Mouse (Mus musculus): Measurements from ENCODE around the gene Prpf19.
A peak's percentile ranks its signal among the peaks of the same experiment; 100 is the strongest.

Prpf19 gene

GRCm38 (mm10) chr19:10895708-10896107 lies 677 bp downstream of the Prpf19 start:
- peak; percentile 39 for DNase-seq (ENCODE audit: low spot score)

- DNase-seq (ENCODE audit: low spot score) = no peak
Measured at GRCm38 (mm10) chr19:10896849-10897248, 1.8 kb downstream of the Prpf19 start.

GRCm38 (mm10) chr19:10897491-10897890 lies 2.5 kb downstream of the Prpf19 start:
- DNase-seq (ENCODE audit: low spot score) = no peak

- DNase-seq (ENCODE audit: low spot score) = no peak
Measured at GRCm38 (mm10) chr19:10900315-10900714, 5.3 kb downstream of the Prpf19 start.

DNA sequence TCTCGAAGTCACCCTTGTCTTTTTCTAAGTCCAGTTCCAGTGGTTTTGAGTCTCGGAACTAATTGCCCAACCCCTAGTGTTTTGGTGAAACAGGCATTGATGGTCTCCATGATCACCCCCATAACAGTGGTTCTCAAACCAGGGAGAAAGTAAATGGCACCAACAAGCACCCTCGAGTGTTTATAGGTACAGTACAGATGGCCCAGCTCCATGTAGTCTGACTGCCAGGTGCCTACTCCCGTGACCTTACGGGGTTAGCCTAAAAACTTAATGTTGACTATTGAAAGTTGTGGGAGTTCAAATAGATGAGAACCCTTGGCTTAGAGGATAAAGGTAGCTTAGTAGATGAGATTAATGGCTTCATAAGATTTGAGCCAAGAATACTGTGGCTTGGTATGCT lies 6.0 kb downstream of the Prpf19 start:
- no peak for DNase-seq (ENCODE audit: low spot score)

DNA sequence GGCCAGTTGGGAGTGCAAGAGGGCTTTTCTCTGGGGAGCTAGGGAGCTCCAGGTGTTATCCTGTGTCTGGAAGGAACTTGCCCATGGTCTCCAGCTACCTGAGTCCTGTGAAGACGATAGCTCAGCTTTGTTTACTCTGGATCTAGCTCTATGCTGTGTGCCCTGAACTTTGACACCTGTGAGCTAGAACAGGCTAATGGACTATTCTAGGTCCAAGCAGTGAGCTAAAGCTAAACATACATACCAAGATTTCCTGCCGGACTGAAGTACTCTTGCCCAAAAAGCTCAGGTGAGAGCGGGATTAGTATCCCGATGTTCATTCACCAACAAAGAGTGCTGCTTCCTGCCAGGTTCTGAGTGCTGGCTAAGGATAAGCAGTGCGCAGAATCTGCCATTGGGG lies 9.5 kb downstream of the Prpf19 start:
- no peak for DNase-seq (ENCODE audit: low spot score)

- no peak for DNase-seq (ENCODE audit: low spot score)
Measured at GRCm38 (mm10) chr19:10904927-10905727, 10.1 kb downstream of the Prpf19 start.

GRCm38 (mm10) chr19:10905728-10906000 lies 10.6 kb downstream of the Prpf19 start:
- DNase-seq (ENCODE audit: low spot score) = no peak

GRCm38 (mm10) chr19:10907891-10908290 lies 12.9 kb downstream of the Prpf19 start:
- peak; percentile 47 for DNase-seq (ENCODE audit: low spot score)

GRCm38 (mm10) chr19:10909087-10909721 lies 14.2 kb downstream of the Prpf19 start:
- no peak for DNase-seq (ENCODE audit: low spot score)

GRCm38 (mm10) chr19:10914291-10914690 lies 19.3 kb downstream of the Prpf19 start:
- no peak for DNase-seq (ENCODE audit: low spot score)

DNA sequence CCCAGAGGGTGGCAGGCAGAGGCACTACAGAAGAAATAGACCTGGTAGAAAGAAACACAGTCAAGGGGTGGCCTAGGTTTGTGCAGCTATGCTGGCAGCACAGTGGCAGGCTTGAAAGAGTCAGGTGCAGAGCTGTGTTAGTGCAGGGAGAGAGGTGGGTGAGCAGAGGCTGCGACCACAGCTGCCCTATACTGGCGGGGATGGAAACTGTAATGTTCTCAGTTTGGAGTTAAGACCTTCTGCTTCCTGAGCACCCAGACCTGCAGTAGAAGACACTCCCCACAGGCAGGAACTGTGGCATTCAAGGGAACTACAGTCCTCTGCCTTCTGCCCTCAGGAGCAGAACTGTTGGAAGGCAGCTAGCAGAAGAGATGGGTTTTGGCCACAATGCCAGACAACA lies 19.8 kb downstream of the Prpf19 start:
- DNase-seq (ENCODE audit: low spot score) = no peak

GRCm38 (mm10) chr19:10916506-10916905 lies 21.5 kb downstream of the Prpf19 start:
- DNase-seq (ENCODE audit: low spot score) = no peak

DNA sequence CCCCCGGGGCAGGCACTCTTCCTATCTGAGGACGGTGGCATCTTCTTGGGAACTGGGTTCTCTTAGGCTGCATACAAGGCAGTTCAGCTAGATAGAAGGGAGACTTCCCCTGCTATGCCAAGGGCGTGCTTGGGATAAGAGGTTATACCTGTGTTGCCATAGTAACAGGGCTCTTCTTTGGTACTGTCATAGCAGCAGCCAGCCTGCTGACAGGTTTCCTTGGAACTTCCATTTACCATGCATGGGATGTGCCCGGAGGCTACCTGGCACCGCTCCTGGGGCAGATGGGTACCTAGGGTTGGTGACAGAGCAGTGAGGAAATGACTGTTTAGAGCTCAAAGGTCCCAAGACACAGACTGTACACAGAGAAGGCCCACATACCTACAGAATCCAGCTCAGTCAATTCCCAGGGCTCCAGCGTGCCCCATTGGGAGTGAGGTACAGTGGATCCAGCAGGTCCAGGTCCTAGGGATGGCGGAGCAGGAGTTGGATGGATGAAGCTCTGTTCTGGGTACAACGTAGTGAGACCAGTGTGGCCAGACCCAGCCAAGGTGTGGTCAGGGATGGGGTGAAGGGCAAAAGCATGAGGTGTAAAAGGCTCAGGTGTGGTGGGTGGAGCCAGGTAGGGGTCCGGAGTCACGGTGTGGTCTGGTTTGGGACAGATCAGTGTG lies 23.4 kb downstream of the Prpf19 start:
- DNase-seq (ENCODE audit: low spot score) = no peak

DNA sequence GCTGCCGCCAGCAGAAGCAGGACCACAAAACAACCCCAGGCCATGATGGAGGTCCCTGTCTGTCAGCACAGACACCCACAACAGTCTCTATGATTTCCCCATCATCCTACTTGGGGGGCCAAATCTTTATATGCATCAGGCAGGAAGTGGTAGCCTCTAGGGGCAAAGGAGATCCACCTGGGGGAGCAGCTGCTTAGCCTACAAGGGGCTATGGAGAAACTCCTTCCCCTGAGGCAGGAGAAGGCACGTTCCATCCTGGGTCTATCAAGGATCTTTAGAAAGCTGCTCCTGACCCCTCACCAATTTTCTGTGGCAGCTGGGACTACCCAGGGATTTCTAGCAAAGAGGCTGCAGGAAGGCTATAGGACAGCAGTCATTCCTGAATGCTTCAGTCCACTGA lies 25.5 kb downstream of the Prpf19 start, which contains the start of gene Zp1:
Gene Zp1, minus strand, starts transcription at position 101 of the 400 bp plus-strand sequence.
- DNase-seq (ENCODE audit: low spot score) = no peak

DNA sequence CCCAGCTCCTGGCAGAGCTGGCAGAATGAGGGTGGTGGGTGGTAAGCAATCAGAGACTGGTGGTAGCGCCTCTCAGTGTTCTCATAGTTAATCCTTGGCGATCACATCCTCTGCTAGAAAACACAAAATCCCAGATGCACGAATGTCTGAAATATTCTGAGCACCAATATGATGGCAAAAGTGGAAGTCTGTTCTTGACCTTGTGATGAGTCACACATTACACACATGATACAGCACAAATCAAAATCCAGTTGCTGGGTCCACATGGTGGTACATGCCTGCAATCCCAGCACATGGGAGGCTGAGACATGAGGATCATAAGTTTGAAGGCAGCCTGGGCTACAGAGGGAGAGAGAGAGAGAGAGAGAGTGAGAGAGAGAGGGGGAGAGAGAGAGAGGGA lies 26.0 kb downstream of the Prpf19 start:
- DNase-seq (ENCODE audit: low spot score) = no peak

DNA sequence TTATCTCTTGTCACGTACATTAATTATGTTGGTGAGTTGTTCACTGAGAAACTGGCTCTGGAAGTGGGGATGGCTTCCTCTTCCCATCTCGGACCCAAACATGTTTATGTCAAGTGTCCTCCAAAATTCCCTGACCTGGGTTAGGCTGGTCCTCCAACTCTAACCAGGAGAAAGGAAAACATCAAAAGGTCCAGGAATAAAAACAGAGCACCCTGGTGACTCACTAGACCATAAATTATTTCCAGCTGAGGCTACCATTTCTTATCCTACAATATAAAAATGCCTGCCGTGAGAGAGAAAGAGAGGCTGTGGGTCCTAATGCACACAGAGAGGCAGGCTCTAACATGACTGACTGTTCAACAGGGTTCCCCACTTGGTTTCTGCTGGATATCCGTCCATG lies 29.2 kb downstream of the Prpf19 start:
- DNase-seq (ENCODE audit: low spot score) = no peak

GRCm38 (mm10) chr19:10926123-10926621 lies 31.1 kb downstream of the Prpf19 start:
- no peak for DNase-seq (ENCODE audit: low spot score)

- DNase-seq (ENCODE audit: low spot score) = no peak
Measured at GRCm38 (mm10) chr19:10926666-10927065, 31.6 kb downstream of the Prpf19 start.

- DNase-seq (ENCODE audit: low spot score) = no peak
Measured at GRCm38 (mm10) chr19:10930641-10931040, 35.6 kb downstream of the Prpf19 start.

DNA sequence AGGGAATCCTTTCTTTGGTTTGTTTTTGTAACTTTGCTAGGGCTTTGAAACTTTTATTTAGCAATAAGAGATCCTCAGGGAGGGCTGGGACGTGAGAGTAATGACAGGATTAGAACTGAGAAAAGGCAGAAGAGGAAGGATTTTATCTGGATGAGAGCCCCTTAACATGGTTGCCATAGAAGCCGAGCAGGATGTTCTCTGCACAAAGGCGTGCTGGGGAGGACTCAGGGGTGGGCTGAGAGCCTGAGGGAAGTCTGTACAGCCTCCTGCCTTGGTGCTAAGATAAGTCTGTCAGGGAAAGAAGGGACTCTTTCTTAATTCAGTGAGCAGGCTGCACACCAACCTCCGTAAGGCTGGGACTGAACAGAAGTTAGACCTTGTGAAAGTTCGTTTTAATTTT lies 40.0 kb downstream of the Prpf19 start:
- DNase-seq (ENCODE audit: low spot score) = no peak

GRCm38 (mm10) chr19:10936077-10936476 lies 41.0 kb downstream of the Prpf19 start:
- DNase-seq (ENCODE audit: low spot score) = no peak

- no peak for DNase-seq (ENCODE audit: low spot score)
Measured at GRCm38 (mm10) chr19:10937110-10937563, 42.1 kb downstream of the Prpf19 start, which contains the start of gene Ptgdr2. Gene Ptgdr2 (plus strand): TSS chr19:10937160.

All from urinary bladder, postnatal 25 days (tissue).